Mouse (Mus musculus) gastrocnemius, adult 8-10 months (tissue): ENCODE measurements at regions not wholly inside any gene's neighbourhood (a gene's known extent, or its start where the extent isn't known, plus 50 kb on each side); places are given as distances from the start of the nearest gene placed in this dataset.

Experiments used
- DNase-seq, 2 experiments: peaks; one replicate each; pipeline ENCODE4 v3.0.0; 2022; ENCODE audit warnings: low spot score in 2 of 2

- DNase-seq = no peak
These were observed 56.2 kb downstream of the Gm379 start for GRCm38 (mm10) chrX:108608446-108608845.

- no peak for DNase-seq
These were observed 64.7 kb downstream of the Gm379 start for GRCm38 (mm10) chrX:108599906-108600468.

GRCm38 (mm10) chrX:108561977-108562376 is 102.7 kb downstream of the Gm379 start:
- DNase-seq = no peak

GRCm38 (mm10) chrX:108543149-108543548 is 121.5 kb downstream of the Gm379 start:
- no peak for DNase-seq

- DNase-seq = no peak
These were observed 123.3 kb downstream of the Gm379 start for GRCm38 (mm10) chrX:108541410-108541809.

- DNase-seq = peak in 1 of 2 experiments; percentile 2
These were observed 127.7 kb downstream of the Gm379 start for GRCm38 (mm10) chrX:108536995-108537394.
